Mouse (Mus musculus): ENCODE results near the gene Gm3233.
"Not testable (repeated sequence)": the region's sequence is repeated elsewhere in the genome, so short reads cannot be mapped to it uniquely, and the experiment has no call there.

Gm3233 gene

DNA sequence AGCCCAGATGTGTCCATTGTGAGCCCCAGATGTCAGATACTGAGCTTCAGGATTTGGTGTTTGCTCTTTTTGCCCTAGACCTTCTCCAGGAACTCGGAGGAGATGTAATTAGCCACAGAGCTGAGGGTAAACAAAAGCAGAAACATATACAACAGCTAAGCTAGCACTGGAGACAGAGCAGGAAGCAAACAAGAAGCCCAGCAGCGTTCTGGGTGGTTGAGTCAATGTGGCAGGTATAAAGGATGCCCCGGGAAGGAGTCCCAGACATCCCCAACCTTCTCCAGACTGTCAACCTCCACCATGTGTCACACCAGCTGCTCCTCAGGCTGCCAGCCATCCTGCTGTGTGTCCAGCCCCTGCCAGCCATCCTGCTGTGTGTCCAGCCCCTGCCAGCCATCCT, 33.3 kb downstream of the Gm3233 start, which contains the start of gene Gm10100:
Gene Gm10100 (plus strand): TSS at position 301 of the 400 bp plus-strand sequence.
- DNase-seq: peak; percentile 6

DNA sequence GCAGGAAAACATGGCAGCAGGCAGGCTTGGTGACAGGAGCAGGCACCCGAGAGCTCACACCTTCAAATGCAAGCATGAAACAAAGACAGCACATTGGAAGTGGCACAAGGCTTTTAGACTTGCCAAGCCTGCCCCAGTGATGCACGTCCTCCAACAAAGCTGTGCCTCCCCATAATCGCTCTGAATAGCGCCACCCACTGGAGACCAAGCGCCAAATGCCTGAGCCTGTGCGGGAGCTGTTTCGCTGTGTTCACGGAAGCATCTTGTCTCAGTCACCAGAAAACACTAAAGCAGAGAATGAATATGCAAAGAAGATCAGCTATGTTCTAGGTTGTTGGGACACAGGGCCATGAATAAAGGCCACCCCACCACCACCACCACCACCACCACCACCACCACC, 34.6 kb downstream of the Gm3233 start:
- no peak for DNase-seq

DNA sequence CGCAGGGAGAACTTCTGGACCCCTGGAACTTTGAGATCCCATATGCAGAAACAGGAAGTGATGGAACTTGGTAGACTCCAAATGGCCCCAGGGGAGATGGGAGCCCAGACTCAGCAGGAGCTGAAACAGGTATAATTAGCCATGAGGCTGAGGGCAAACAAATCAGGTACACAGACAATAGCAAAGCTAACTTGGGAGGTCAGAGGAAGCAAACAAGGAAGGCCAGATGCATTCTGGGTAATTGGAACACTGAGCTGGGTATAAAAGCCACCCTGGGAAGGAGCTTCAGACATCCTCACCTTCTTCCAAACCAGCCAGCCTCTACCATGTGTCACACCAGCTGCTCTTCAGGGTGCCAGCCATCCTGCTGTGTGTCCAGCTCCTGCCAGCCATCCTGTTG, 39.2 kb downstream of the Gm3233 start, which contains the start of gene Krtap12-1:
Gene Krtap12-1 (plus strand): TSS at position 301 of the 400 bp plus-strand sequence.
- DNase-seq: not testable (repeated sequence)

DNA sequence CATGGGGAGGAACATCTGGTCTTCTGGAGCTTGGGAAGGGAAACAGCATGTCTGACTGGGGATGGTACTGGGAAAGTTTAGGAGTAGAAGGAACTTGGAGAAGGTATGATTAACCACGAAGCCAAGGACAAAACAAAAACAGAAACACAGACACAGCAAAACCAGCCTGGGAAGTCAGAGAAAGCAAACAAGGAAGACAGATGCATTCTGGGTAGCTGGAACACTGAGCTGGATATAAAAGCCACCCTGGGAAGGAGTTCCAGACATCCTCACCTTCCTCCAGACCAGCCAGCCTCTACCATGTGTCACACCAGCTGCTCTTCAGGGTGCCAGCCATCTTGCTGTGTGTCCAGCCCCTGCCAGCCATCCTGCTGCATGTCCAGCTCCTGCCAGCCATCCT, 44.0 kb downstream of the Gm3233 start, which contains the start of gene Gm10142:
Gene Gm10142 (plus strand): TSS at position 301 of the 400 bp plus-strand sequence.
- no peak for DNase-seq

DNA sequence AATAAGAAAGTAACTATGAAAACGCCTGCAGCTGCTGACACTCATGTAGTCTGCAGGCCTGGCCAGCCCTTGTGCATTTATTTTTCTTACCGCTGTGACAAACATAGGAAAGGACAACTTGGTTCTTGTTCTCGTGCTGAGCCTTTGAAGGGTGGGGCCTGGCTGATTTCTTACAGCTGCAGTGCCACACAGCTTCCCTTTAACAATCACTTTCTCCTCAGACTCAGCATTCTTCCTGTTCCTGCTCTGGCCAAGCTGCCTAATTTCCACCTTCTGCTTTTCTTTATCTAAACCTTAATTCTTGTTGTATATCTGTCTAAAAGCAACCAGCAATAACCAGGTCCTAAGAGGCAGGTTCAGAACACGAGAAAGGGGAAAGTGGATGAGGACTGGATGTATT, 45.7 kb downstream of the Gm3233 start:
- DNase-seq: no peak

DNA sequence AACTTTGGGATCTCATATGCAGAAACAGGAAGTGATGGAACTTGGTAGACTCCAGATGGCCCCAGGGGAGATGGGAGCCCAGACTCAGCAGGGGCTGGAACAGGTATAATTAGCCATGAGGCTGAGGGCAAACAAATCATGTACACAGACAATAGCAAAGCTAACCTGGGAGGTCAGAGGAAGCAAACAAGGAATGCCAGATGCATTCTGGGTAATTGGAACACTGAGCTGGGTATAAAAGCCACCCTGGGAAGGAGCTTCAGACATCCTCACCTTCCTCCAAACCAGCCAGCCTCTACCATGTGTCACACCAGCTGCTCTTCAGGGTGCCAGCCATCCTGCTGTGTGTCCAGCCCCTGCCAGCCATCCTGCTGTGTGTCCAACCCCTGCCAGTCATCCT, 48.3 kb downstream of the Gm3233 start, which contains the start of gene Gm10024:
Gene Gm10024 (plus strand): TSS at position 301 of the 400 bp plus-strand sequence.
- not testable (repeated sequence) for DNase-seq

DNA sequence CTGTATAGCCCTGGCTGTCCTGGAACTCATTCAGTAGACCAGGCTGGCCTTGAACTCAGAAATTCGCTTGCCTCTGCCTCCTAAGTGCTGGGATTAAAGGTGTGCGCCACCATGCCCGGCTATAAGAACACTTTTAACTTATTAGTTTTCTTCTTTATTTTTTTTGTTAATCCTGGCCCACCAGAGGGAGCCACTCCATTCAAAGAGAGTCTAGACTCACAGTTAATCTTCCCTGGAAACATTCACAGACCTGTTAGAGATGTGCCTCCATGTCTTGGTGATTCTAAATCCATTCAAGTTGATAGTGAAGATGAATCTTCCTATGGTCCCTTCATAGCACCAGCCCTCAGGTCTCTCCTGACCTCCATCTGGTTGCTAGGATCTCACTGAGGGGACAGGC, 49.7 kb downstream of the Gm3233 start:
- no peak for DNase-seq
